Mouse (Mus musculus) stomach, postnatal 0 days (tissue): Measurements from ENCODE around the gene Gm45717.

Source experiments
- CTCF ChIP-seq: IDR thresholded peaks from 2 replicates; pipeline ENCODE4 v1.5.1; 2016; ENCODE audit warnings: antibody characterized with exemption, low read depth, mild to moderate bottlenecking, moderate library complexity
- EP300 ChIP-seq: optimal IDR thresholded peaks from 2 replicates; pipeline ENCODE3; 2016; ENCODE audit warnings: antibody characterized with exemption

DNA sequence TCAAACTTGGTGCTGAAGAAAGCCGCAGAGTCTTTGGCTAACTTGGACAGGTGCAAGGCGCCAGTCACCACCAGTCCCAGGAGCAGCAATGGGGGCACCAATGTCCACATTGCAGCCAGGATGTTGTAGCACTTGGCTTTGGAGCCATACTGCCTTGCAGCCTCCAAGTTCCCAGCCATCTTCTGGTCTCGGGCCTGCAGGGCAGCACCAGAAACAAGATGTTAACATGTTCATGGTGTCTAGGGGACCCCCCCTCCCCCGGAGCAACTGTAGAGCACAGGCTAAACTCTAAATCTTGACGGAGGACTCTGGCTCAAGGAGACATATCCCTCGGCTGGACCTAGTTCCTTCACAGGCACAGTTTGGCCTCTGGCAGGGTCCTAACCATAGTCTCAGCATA lies 6.5 kb downstream of the Gm45717 start:
- no peak for TF ChIP-seq CTCF
- TF ChIP-seq EP300 = no peak
